Mouse (Mus musculus) lung, postnatal 0 days (tissue): ENCODE data around the gene Sash3. TPM values are rescaled to one million over a fixed set of nuclear protein-coding genes. Genes with fewer than 3 reads are reported as not detected.

Experiments used
- ATAC-seq: fragments of 200-750 bp; cut with Nextera tagmentation; 2 replicates; pipeline ENCODE4 v1.8.0; 2017; ENCODE audit warnings: moderate library complexity
- DNase-seq: peaks from one replicate; pipeline ENCODE4 v3.0.0-alpha.2; 2016; ENCODE audit warnings: low spot score
- H3K27ac ChIP-seq: fragments of 300-500 bp; sonication (generic); 2 replicates; pipeline ENCODE4 v1.5.1; 2014; ENCODE audit warnings: antibody characterized with exemption, mild to moderate bottlenecking, low read length, mixed read lengths
- H3K27me3 ChIP-seq: fragments of 300-500 bp; sonication (generic); replicated peaks from 2 replicates; pipeline ENCODE4 v1.6.1; 2014; ENCODE audit warnings: low read length, mixed read lengths; ENCODE audit not compliant: insufficient read depth
- H3K36me3 ChIP-seq: fragments of 300-500 bp; sonication (generic); 2 replicates; pipeline ENCODE4 v1.6.1; 2014; ENCODE audit warnings: low read length, mixed read lengths; ENCODE audit not compliant: insufficient read depth
- H3K4me1 ChIP-seq: fragments of 300-500 bp; sonication (generic); 2 replicates; pipeline ENCODE4 v1.6.1; 2014; ENCODE audit warnings: antibody characterized with exemption, low read depth, low read length, mixed read lengths; ENCODE audit not compliant: insufficient read depth
- H3K4me2 ChIP-seq: fragments of 300-500 bp; sonication (generic); replicated peaks from 2 replicates; pipeline ENCODE4 v1.6.1; 2014; ENCODE audit warnings: low read depth, mild to moderate bottlenecking, low read length, moderate library complexity, mixed read lengths
- H3K4me3 ChIP-seq: fragments of 300-500 bp; sonication (generic); 2 replicates; pipeline ENCODE4 v1.5.1; 2014; ENCODE audit warnings: low read depth, low read length
- H3K9ac ChIP-seq: fragments of 300-500 bp; sonication (generic); replicated peaks from 2 replicates; pipeline ENCODE4 v1.6.1; 2014; ENCODE audit warnings: low read depth, mild to moderate bottlenecking
- H3K9me3 ChIP-seq: fragments of 300-500 bp; sonication (generic); 2 replicates; pipeline ENCODE4 v1.6.1; 2016; ENCODE audit warnings: low read length, mixed read lengths
- CTCF ChIP-seq: IDR thresholded peaks from 2 replicates; pipeline ENCODE4 v1.5.1; 2016; ENCODE audit warnings: antibody characterized with exemption, mild to moderate bottlenecking
- EP300 ChIP-seq: IDR thresholded peaks from 2 replicates; pipeline ENCODE4 v1.6.1; 2016; ENCODE audit warnings: antibody characterized with exemption, mild to moderate bottlenecking, control low read depth
- WGBS: fragments of 180-500 bp; shearing (Covaris S2); extraction: QIAGEN DNeasy Blood & Tissue Kit; methylation state at CpG from one replicate; pipeline ENCODE4 v1.1.7; 2014; 5-methylcytosine and 5-hydroxymethylcytosine counted together
- polyA plus RNA-seq: library from polyadenylated mRNA; unstranded; fragments of >200 nt; fragmentation: Nextera tagmentation; extraction: Ambion mirVana; gene quantifications from 2 replicates; pipeline ENCODE4 v1.2.1, GENCODE M21; 2015

The Sash3 gene
- polyA plus RNA-seq, 1 experiment from 2014 or later, result 4.8 TPM

DNA sequence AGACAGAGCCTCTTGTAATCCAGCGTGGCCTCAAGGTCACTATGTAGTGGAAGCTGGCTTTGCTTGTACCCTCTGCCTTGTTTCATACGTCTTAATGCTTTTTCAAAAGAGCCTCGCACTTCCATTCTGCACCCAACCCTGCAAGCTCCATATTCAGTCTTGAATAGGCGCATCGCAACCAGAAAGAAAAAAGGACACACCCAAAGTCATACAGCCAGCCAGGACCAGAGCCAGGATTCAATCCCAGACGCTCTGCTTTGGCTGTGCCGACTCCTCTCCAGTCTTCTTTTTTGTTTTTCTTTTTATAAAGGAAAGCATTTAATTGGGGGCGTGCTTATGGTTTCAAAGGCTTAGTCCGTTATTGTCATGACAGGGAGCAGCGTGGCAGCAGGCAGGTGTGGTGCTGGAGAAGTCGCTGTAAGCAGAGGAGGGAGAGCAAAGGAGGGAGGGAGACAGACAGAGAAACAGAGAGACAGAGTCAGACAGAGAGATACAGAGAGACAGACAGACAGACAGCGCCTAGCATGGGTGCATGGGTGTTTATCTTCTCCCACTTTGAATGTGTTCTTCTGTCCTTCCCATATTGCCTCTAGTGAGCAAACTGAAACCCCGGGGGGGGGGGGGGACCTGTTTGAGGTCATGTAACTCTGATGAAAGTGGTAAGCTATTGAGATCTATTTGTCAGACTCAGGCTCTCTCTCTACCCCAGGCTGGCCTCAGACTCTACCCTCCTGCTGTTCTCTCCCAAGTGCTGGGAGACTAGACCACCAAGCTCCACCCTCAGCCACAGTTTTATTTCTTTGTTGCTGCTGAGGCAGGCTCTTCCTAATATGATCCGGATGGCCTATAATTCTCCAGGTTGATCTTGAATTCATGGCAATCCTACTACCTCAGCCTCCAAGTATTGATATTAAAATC lies 6.6 kb upstream of the Sash3 start:
- H3K9ac ChIP-seq, result no peak overlapping the region
- no peaks in the 10 kb centered on the region for H3K27me3 ChIP-seq
- H3K4me1 ChIP-seq, result no peaks in the 10 kb centered on the region
- TF ChIP-seq EP300, result no peak
- 44% methylated on average over 13 of the region's 14 CpGs for WGBS
- peak overlapping the region; percentile 9; the same call in 1 of the 2 replicates for H3K27ac ChIP-seq
- no peaks in the 10 kb centered on the region for H3K36me3 ChIP-seq
- no peak overlapping the region for H3K4me2 ChIP-seq
- DNase-seq (no peak), ATAC-seq (no peak)
- H3K9me3 ChIP-seq, result no peaks in the 10 kb centered on the region
- H3K4me3 ChIP-seq, result no peak overlapping the region

DNA sequence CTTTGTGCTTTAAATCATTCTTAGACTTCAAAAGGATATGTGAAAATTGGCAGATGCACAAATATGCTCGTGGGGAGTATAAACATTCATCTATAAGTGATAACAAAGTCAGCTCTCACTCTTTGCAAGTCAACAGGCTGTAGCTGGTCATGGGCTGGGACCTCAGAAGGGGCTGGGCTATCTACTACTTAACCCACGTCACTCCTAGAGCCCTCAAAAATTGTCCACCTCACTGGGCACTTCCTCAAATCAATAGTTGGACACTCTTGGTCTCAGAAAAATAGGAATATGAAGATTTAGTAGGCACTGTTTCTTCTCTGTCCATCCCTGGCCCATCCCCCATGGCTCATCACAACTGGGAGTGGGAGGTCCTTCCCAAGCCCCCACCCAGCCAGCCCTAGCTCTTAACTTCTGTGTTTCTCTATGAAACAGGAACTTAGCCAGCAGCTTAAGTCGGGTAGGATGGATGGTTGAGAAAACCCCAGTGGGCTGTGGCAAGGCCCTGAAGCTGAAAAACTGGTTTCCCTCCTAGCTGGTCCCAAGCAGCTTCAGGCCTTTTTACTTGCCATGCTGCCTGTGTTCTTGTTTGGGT lies 5.9 kb upstream of the Sash3 start:
- H3K9ac ChIP-seq, result no peak overlapping the region
- ATAC-seq (no peak), DNase-seq (peak; percentile 34)
- H3K9me3 ChIP-seq, result no peaks in the 10 kb centered on the region
- no peaks in the 10 kb centered on the region for H3K36me3 ChIP-seq
- H3K4me1 ChIP-seq, result no peaks in the 10 kb centered on the region
- H3K4me2 ChIP-seq, result no peak overlapping the region
- TF ChIP-seq CTCF (no peak), EP300 (no peak)
- 21% methylated on average over 3 of the region's 3 CpGs for WGBS
- no peak overlapping the region for H3K27ac ChIP-seq
- H3K4me3 ChIP-seq, result no peak overlapping the region
- no peaks in the 10 kb centered on the region for H3K27me3 ChIP-seq

- Histone ChIP-seq H3K4me3 (no peak overlapping the region), H3K36me3 (no peaks in the 10 kb centered on the region), H3K27ac (no peak overlapping the region), H3K9me3 (no peaks in the 10 kb centered on the region), H3K9ac (no peak overlapping the region), H3K4me2 (no peak overlapping the region), H3K4me1 (no peaks in the 10 kb centered on the region), H3K27me3 (no peaks in the 10 kb centered on the region)
- DNase-seq (no peak), ATAC-seq (no peak)
- TF ChIP-seq EP300 (no peak), CTCF (no peak)
- WGBS, result 63% methylated on average over 6 of the region's 6 CpGs
Observed at GRCm38 (mm10) chrX:48141481-48141880, 4.8 kb upstream of the Sash3 start.

GRCm38 (mm10) chrX:48143415-48144335 lies 2.6 kb upstream of the Sash3 start:
- peak; percentile 62 for ATAC-seq
- Histone ChIP-seq H3K9ac (no peak overlapping the region), H3K27ac (peak overlapping the region; percentile 26; the same call in 1 of the 2 replicates), H3K4me3 (no peak overlapping the region), H3K4me1 (no peaks in the 10 kb centered on the region), H3K36me3 (no peaks in the 10 kb centered on the region), H3K9me3 (no peaks in the 10 kb centered on the region), H3K4me2 (peak overlapping the region; percentile 39), H3K27me3 (no peaks in the 10 kb centered on the region)
- peak; percentile 34 for DNase-seq
- WGBS, result 37% methylated on average over 25 of the region's 26 CpGs
- no peak for TF ChIP-seq EP300

DNA sequence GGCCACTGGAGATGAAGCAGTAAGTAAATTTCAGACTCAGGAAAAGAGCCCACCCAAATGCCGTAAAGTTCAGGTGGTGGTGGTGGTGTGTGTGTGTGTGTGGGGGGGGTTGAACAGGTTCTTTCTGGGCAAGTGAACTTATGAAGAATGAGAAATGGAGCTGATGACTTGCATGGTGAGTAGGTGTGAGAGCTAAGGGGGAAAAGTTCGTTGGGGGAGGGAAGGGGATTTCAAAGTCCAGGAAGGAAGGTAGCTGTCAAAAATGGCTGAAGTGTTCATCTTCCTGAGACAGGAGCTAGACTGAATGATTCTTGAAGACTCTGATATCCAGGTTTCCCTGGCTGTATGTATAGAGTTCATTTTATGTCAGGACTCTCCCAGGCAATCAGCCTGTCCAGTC lies 990 bp downstream of the Sash3 start:
- TF ChIP-seq EP300 (no peak), CTCF (no peak)
- H3K9me3 ChIP-seq, result no peaks in the 10 kb centered on the region
- WGBS, result 61% methylated on average over 2 of the region's 2 CpGs
- H3K36me3 ChIP-seq, result no peaks in the 10 kb centered on the region
- H3K4me3 ChIP-seq, result no peak overlapping the region
- H3K4me2 ChIP-seq, result no peak overlapping the region
- DNase-seq, result no peak
- H3K9ac ChIP-seq, result no peak overlapping the region
- no peaks in the 10 kb centered on the region for H3K27me3 ChIP-seq
- H3K4me1 ChIP-seq, result no peaks in the 10 kb centered on the region
- H3K27ac ChIP-seq, result no peak overlapping the region
- ATAC-seq, result no peak

DNA sequence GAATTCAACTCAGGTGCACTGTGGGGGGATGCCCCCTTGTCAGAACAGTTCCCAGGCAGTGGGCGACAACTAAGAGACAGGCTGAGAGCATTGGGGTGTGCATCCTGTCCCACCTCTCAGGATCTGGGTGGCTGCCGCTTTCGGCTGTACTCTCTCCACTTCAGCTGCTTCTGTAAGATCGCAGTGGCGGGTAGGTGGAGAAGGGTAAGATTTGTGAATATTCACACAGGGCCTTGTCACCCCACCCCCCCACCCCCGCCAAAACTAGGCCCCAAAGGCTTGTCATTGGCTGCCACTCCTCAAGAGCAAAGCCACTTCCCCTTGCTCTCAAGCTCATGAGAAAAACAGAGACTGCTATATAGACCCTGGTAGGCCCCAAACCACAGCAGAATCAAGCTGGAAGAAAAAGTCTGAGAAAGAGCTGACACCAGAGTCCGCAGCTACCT lies 1.5 kb downstream of the Sash3 start:
- Histone ChIP-seq H3K9me3 (no peaks in the 10 kb centered on the region), H3K9ac (no peak overlapping the region), H3K4me2 (no peak overlapping the region), H3K27ac (no peak overlapping the region), H3K27me3 (no peaks in the 10 kb centered on the region), H3K4me3 (no peak overlapping the region), H3K4me1 (no peaks in the 10 kb centered on the region), H3K36me3 (no peaks in the 10 kb centered on the region)
- DNase-seq (no peak), ATAC-seq (no peak)
- WGBS, result 75% methylated on average over 7 of the region's 7 CpGs
- no peak for TF ChIP-seq CTCF
- TF ChIP-seq EP300, result no peak
